9 mouse cellular contexts compared by ENCODE assay signal in genomic region chr1:132155737-132156136, GRCm38 (mm10). TPM values are rescaled to one million over a fixed set of nuclear protein-coding genes. Genes with fewer than 3 reads are reported as not detected.
A peak's percentile ranks its signal among the peaks of the same experiment; 100 is the strongest.
DNase-seq lines count a peak whose midpoint lies in the region; ATAC-seq and TF ChIP-seq lines count a peak whose summit lies in the region.
"Had no signal": no experiment of that assay in that cellular context is flagged by ENCODE, and none has a peak within 500 bp of the region (broad histone marks: within the 10 kb centered on the region; RNA-seq: fewer than 3 reads in every experiment).

No protein-coding gene starts in this region.

- no peak overlapping the region for H3K27ac ChIP-seq in ES-E14 (ENCODE audit: insufficient read depth, low read depth, low read length, poor library complexity, severe bottlenecking)
- no peak overlapping the region for H3K27ac ChIP-seq in embryonic facial prominence, embryonic 10.5 days (replicated peaks)
- no peak overlapping the region for H3K27ac ChIP-seq in heart, embryonic 13.5 days (replicated peaks)
- H3K27ac ChIP-seq in lung, embryonic 14.5 days (ENCODE audit: low read depth): no peak overlapping the region
- H3K27ac ChIP-seq: neural tube, embryonic 13.5 days had no signal

- peak; percentile 93 for DNase-seq in ES-E14 (ENCODE audit: low read depth, low spot score)
- peak; percentile 82 for DNase-seq in adrenal gland, postnatal 25 days
- DNase-seq in embryonic facial prominence, embryonic 10.5 days (ENCODE audit: low spot score): peak; percentile 84
- peak; percentile 61 to 86 for DNase-seq in layer of hippocampus, adult 18-20 months (ENCODE audit: low spot score in 2 of 2)
- peak; percentile 95 for DNase-seq in lung, embryonic 14.5 days
- DNase-seq in right cerebral cortex, adult 18-20 months: peak; percentile 83
- peak; percentile 63 for DNase-seq in yolk sac, embryonic 10.5 days (ENCODE audit: low spot score)

- H3K9ac ChIP-seq in ES-E14 (ENCODE audit: insufficient read depth, low read depth, low read length, poor library complexity, severe bottlenecking): no peak overlapping the region
- no peak overlapping the region for H3K9ac ChIP-seq in heart, embryonic 13.5 days
- no peak overlapping the region for H3K9ac ChIP-seq in lung, embryonic 14.5 days
- H3K9ac ChIP-seq: neural tube, embryonic 13.5 days had no signal

- no peaks in the 10 kb centered on the region for H3K9me3 ChIP-seq in ES-E14 (ENCODE audit: control insufficient read depth, insufficient read depth, low read depth, low read length)
- no peaks in the 10 kb centered on the region for H3K9me3 ChIP-seq in embryonic facial prominence, embryonic 10.5 days
- no peaks in the 10 kb centered on the region for H3K9me3 ChIP-seq in heart, embryonic 13.5 days
- H3K9me3 ChIP-seq in lung, embryonic 14.5 days (ENCODE audit: low read depth, low read length): no peaks in the 10 kb centered on the region
- H3K9me3 ChIP-seq: neural tube, embryonic 13.5 days had no signal

- H3K4me1 ChIP-seq in ES-E14 (ENCODE audit: control insufficient read depth in 2 of 2, insufficient read depth in 2 of 2, low read length in 2 of 2, poor library complexity in 1 of 2): peaks cover 15 to 32% of the 10 kb centered on the region in 2 experiments
- peaks cover 55% of the 10 kb centered on the region for H3K4me1 ChIP-seq in embryonic facial prominence, embryonic 10.5 days
- H3K4me1 ChIP-seq in heart, embryonic 13.5 days: peaks cover 39% of the 10 kb centered on the region
- H3K4me1 ChIP-seq in lung, embryonic 14.5 days (ENCODE audit: insufficient read depth): no peaks in the 10 kb centered on the region

- peaks cover 54% of the 10 kb centered on the region for H3K27me3 ChIP-seq in embryonic facial prominence, embryonic 10.5 days (replicated peaks; ENCODE audit: low read depth, poor library complexity, severe bottlenecking)
- H3K27me3 ChIP-seq in heart, embryonic 13.5 days (replicated peaks): peaks cover 33% of the 10 kb centered on the region
- H3K27me3 ChIP-seq in lung, embryonic 14.5 days (ENCODE audit: insufficient read depth, low read length): 0 out of 2 replicates have a peak, but pooled peaks cover 6% of the 10 kb centered on the region

- 16% methylated on average over 6 of the region's 6 CpGs for WGBS in embryonic facial prominence, embryonic 10.5 days
- 14% methylated on average over 6 of the region's 6 CpGs for WGBS in heart, embryonic 13.5 days
- 10% methylated on average over 6 of the region's 6 CpGs for WGBS in lung, embryonic 14.5 days

- in situ Hi-C loops in ES-E14 (cut with MboI; ENCODE audit: low sequenced_read_pairs in 2 of 2, unreplicated experiment in 2 of 2): loop anchor here in 1 of 2 experiments (5.0 kb wide), 1 partner anchor 33 kb away; no protein-coding TSS in a partner anchor

- TF ChIP-seq CTCF in lung, embryonic 14.5 days (IDR thresholded peaks at IDR 0.05; ENCODE audit: low read depth): peak; percentile 96

- H3K4me2 ChIP-seq in heart, embryonic 13.5 days: 0 out of 2 replicates have a peak overlapping the region, but pooled peaks have one; percentile 10
- H3K4me2 ChIP-seq in lung, embryonic 14.5 days: 0 out of 2 replicates have a peak overlapping the region, but pooled peaks have one; percentile 13
- H3K4me2 ChIP-seq: neural tube, embryonic 13.5 days had no signal

- ATAC-seq in heart, embryonic 13.5 days (ENCODE audit: extremely low read depth, insufficient number of reproducible peaks, low FRiP score, low TSS enrichment): no peak
- peak; percentile 25; the same call in 1 of the 2 replicates for ATAC-seq in lung, embryonic 14.5 days (ENCODE audit: insufficient read depth)

- no peaks in the 10 kb centered on the region for H3K36me3 ChIP-seq in ES-E14 (ENCODE audit: control insufficient read depth, insufficient read depth, low read length, poor library complexity, severe bottlenecking)
- no peaks in the 10 kb centered on the region for H3K36me3 ChIP-seq in embryonic facial prominence, embryonic 10.5 days (replicated peaks)
- H3K36me3 ChIP-seq in heart, embryonic 13.5 days: no peaks in the 10 kb centered on the region
- no peaks in the 10 kb centered on the region for H3K36me3 ChIP-seq in lung, embryonic 14.5 days (ENCODE audit: insufficient read depth)
- H3K36me3 ChIP-seq: neural tube, embryonic 13.5 days had no signal

- H3K4me3 ChIP-seq in ES-E14 (ENCODE audit: insufficient read depth in 1 of 2, low read depth in 1 of 2, low read length in 2 of 2, poor library complexity in 1 of 2, severe bottlenecking in 1 of 2): no peak overlapping the region
- no peak overlapping the region for H3K4me3 ChIP-seq in embryonic facial prominence, embryonic 10.5 days
- H3K4me3 ChIP-seq in heart, embryonic 13.5 days: no peak overlapping the region
- no peak overlapping the region for H3K4me3 ChIP-seq in lung, embryonic 14.5 days (ENCODE audit: low read depth, low read length)
- H3K4me3 ChIP-seq: neural tube, embryonic 13.5 days had no signal

TF ChIP-seq in ES-E14, 5 proteins besides CTCF, POLR2A, EP300 and RAD21:
- TF ChIP-seq MAFK (IDR thresholded peaks at IDR 0.05; ENCODE audit: insufficient read depth, low read depth, low read length): no peak
- TF ChIP-seq HCFC1 (IDR thresholded peaks at IDR 0.05; ENCODE audit: borderline replicate concordance, insufficient read depth, low read length): no peak
- TF ChIP-seq ZC3H11A (IDR thresholded peaks at IDR 0.05; ENCODE audit: borderline replicate concordance, low read depth, low read length): peak; percentile 81
- peak; percentile 94 for TF ChIP-seq ZNF384 (IDR thresholded peaks at IDR 0.05; ENCODE audit: low read depth, low read length)
- no peak for TF ChIP-seq CHD2 (IDR thresholded peaks at IDR 0.05; ENCODE audit: low read depth, low read length)

RNA-seq across cellular contexts. Expression of gene Cdk18, which starts 16.3 kb away (rescaled TPM):
- total RNA-seq in ES-E14 (2012; rRNA removed): 9.6 and 10.8 TPM in 2 replicates
- 16.5 and 18.0 TPM in 2 replicates for total RNA-seq in adrenal gland, postnatal 25 days (2021)
- polyA plus RNA-seq in embryonic facial prominence, embryonic 10.5 days (2016; fragmentation: Nextera tagmentation; extraction: Ambion mirVana): 2.3 and 3.2 TPM in 2 replicates
- polyA plus RNA-seq in heart, embryonic 13.5 days (2015; fragmentation: Nextera tagmentation; extraction: Ambion mirVana): 2.4 and 3.4 TPM in 2 replicates
- 10 to 100 TPM; 21.7 to 29.2 TPM for total RNA-seq in layer of hippocampus, adult 18-20 months (2021)
- 7.3 and 8.0 TPM in 2 replicates for polyA plus RNA-seq in lung, embryonic 14.5 days (2014; fragmentation: Nextera tagmentation; extraction: Ambion mirVana)

RNA-seq across cellular contexts. Expression of gene Lemd1, which starts 35.5 kb away (rescaled TPM):
- 3.9 and 4.3 TPM in 2 replicates for total RNA-seq in ES-E14 (2012; rRNA removed)
- total RNA-seq in adrenal gland, postnatal 25 days (2021): not detected in 2 replicates
- polyA plus RNA-seq in embryonic facial prominence, embryonic 10.5 days (2016; fragmentation: Nextera tagmentation; extraction: Ambion mirVana): 1.9 and 2.0 TPM in 2 replicates
- polyA plus RNA-seq in heart, embryonic 13.5 days (2015; fragmentation: Nextera tagmentation; extraction: Ambion mirVana): not detected in 2 replicates
- under 1 TPM in 1 of 2 experiments, not detected in 1; 0.32 TPM for total RNA-seq in layer of hippocampus, adult 18-20 months (2021)
- polyA plus RNA-seq in lung, embryonic 14.5 days (2014; fragmentation: Nextera tagmentation; extraction: Ambion mirVana): 1.9 and 3.1 TPM in 2 replicates

RNA-seq across cellular contexts. Expression of gene AC124108.1, which starts 35.5 kb away (rescaled TPM):
- total RNA-seq in ES-E14 (2012; rRNA removed): 5.0 and 6.5 TPM in 2 replicates
- not detected in 2 replicates for total RNA-seq in adrenal gland, postnatal 25 days (2021)
- 1.00 and 1.4 TPM in 2 replicates for polyA plus RNA-seq in embryonic facial prominence, embryonic 10.5 days (2016; fragmentation: Nextera tagmentation; extraction: Ambion mirVana)
- polyA plus RNA-seq in heart, embryonic 13.5 days (2015; fragmentation: Nextera tagmentation; extraction: Ambion mirVana): 0.05 TPM in 1 of 2 replicates, not detected in the other
- under 1 TPM; 0.45 to 0.48 TPM for total RNA-seq in layer of hippocampus, adult 18-20 months (2021)
- polyA plus RNA-seq in lung, embryonic 14.5 days (2014; fragmentation: Nextera tagmentation; extraction: Ambion mirVana): 0.78 and 1.0 TPM in 2 replicates
